Mouse (Mus musculus) cerebellum, adult 18-20 months (tissue): ENCODE measurements around the gene Ccdc162.

Experiments used
- DNase-seq, 2 experiments: peaks; one replicate each; pipeline ENCODE4 v3.0.0; 2021

Ccdc162 gene

DNA sequence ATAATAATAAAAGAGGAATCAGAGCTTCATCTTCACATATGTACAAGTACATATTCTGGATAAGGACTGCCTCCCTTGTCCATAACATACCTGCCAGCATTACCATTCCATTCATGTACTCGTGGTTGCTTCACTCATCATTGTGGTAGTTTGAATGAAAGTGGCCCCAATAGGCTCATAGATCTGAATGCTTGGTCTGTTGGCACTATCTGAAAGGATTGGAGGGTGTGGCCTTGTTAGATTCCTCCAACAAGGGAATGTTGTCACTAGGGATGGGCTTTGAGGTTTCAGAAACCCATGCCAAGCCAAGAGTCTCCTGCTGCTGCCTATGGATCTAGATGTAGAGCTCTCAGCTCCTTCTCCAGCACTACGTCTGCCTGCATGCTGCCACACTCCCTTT is 180.4 kb downstream of the Ccdc162 start:
- DNase-seq, result no peak

DNA sequence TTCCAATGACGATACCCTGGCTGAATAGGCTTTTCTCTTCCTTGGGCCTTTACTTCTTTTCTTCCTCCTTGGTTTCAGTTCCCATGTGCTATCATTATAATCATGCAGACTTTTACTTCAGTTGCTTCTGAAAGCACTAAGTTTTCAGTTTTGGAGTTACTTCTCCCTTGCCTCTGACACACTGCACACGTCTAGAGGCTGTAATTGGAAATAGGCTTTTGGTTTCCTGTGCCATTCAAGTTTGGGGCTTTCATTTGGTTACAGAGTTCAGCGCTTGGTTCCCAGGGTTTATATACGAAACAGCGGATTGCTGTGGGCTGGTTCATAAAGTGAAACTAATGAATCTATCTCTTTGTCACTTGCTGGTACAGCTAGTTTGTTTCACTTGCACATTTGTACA is 186.5 kb downstream of the Ccdc162 start:
- DNase-seq, result no peak

DNA sequence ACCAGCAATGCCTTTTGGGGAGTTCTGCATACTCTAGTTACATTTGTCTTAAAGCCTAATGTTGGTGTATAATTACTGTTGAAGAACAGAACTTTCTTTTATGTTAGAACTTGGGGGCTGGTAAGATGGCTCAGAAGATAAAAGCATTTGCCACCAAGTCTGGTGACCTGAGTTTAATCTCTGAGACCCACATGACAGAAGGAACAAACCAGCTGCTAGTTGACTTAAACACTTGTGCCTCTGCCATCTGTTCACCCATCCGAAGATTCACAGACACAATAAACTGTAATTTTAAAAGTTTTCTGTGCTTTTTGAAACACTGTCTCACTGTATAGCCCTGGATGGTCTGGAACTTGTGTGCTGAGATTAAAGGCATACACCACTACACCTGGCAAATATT is 190.7 kb downstream of the Ccdc162 start:
- no peak for DNase-seq

DNA sequence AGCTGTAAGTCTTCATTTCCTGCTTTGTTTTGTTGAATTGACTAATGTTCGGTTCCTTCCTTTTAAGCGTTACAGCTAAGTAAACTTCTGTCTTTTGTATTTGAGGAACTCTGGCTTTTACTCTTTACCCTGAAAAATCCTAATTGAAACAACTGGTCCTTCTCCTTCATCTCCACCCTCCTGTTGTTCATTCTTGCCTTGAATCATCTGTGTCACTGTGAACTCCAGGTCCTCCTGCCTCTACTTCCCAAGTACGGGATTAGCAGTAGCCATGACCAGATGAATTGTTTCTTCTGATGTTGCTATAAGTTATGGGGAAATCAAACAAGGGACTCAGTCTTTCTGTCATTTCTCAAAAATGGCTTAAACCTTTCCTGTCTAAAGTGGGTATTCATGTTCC is 193.0 kb downstream of the Ccdc162 start:
- DNase-seq, result no peak

DNA sequence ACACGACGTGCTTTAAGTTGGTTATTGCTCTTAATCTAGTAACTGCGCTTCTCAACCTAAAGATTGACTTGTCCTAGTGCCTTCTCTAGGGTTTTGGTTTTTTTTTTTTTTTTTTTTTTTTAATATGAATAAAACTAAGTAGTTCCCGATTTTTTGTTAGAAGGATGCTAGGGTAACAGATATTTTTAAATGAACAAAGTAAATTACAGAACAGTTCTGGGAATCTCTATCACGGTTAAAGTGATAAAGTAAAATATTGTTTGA is 196.1 kb downstream of the Ccdc162 start:
- no peak for DNase-seq

DNA sequence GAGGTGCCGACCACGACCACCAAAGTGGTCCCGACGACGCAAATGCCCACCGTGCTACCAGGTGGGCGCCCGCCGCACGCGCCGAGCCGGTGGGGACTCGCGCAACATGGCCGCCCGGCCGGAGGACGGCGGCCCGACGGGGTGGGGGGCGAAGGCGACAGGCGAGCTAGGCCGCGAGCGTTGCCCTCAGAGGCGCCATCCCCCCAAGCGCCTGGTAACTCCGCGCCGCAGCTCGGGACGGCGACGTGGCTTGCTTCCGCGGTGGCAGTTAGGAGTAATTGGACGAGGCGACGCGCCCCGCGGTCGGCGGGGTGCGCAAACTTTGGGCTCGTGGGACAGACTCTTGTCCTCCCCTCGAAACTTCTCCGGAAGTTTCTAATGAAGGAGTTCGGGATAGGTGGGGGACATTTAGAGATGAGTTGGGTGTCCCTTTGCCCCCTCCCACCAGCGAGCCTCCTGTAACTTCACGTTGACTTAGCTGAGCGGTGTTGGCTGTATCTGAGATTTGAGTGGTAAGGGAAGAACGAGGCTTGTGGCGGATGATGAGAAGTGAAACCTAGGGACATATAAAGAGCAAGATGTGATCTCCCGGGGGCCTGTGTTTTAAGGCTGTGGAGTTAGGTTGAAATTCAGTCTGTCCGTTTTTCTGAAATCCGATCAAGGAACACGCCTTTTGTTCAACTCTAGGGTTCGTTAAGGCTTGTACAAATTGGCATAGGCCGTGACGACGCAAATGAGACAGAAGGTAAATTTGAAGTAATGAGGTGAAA is 196.6 kb downstream of the Ccdc162 start:
- peak in 1 of 2 experiments; percentile 51 for DNase-seq

DNA sequence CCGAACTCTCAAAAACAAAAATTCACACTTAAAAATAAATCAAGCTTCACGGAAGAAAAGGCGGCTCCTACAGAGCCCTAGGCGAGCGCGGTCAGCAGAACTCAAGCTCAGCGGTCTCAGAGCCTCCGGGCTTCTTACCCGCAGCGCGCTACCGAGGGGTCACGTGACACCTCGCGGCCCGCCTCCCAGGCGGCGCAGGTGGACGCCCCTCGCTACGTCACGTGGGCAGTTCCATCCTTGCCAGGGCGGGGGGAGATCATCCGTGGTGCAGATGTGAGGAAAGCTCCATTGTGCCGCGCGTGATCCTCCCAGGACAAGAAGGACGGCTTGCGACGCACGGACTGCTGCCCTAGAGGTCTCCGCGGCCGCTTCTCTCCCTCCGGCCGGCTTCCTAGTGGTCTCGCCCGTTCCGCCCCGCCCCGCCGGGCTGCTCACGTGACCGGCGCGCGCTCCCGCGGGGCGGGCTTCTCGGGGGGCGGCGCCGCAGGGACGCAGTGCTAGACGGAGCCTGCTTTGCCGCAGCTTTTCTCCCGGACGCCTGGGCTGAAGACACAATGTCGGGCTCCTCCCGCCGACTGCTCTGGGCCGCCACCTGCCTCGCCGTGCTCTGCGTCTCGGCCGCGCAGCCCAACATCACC is 197.3 kb downstream of the Ccdc162 start, which contains the start of gene Cd164:
Gene Cd164 (plus strand): TSS at position 434 of the 638 bp plus-strand sequence.
- DNase-seq, result peak; percentile 87 to 94

DNA sequence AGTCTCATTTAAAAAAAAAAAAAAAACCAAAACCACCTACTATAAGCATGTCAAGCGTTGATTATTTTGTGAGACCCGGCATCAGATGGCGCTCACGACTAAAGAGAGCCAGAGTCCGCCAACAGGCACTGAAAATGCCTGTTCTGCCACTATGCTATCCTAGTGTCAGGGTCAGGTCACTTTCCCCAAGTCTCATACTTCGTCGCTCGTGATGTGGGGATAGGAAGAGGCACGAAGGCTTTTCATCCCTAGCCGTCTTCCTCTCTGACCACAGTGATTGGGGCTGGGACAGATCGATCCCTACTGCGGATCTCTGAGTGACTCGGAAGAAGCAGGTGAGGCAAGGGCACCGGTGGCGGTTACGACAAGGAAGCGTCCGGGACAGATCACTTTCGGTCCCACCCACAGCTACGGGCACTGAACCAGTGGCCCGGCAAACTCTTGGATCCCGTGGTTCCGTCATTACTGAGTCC is 197.9 kb downstream of the Ccdc162 start:
- DNase-seq, result peak in 1 of 2 experiments; percentile 84

DNA sequence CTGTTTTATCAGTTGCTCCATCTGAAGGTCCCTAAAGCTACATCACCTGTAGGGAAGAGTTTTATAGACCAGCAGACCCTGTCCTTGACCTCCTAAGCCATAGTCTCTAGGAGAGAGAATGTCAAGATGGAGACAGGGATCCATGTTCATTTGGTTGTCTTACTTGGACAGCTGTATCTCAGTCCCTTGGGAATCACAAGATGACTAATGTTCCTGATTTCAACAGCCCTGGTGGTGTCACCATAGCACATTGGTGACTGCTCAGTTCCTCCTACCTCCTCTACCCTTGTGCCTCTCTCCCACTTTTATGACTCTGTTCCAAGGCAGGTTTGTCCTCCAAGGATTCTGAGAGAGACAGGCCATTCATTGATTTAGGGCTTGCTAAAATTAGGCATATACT is 201.5 kb downstream of the Ccdc162 start:
- DNase-seq, result no peak

DNA sequence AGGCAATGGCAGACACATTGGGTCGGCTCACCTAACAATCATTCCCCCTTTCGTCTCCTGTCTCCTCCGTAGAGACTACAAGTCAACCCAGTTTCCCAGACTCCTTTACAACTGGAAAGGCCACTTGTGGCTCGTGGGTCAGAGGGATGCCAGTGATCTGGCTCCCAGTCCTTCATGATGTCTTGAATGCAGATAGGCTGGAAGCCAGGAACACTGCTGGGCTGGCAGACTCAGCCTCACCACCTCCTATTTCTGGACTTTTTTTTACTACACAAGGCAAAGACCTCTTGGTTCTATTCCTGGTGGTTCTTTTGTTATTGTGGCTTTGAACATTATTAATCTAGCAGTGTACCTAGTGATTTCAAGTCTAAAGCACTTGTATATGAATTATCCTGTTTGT is 202.1 kb downstream of the Ccdc162 start:
- no peak for DNase-seq

DNA sequence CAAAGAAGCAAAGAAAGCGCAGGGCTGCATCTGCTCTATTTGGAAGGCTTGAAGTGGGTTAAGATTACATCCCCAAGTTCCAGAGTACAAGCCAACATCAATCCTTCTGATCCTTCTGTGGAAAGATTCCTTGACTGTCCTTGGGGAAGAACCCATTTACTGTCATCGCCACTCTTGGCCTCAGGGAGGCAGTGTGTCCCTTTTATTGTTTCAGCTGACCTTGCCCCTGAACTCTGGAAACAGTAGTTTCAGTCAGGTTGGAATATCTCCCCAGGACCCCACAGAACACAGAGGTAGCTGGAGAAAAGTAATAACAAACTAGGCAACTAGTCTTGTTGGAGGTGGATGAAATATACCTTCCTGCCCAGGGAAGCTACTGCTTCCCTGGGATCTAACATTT is 207.3 kb downstream of the Ccdc162 start:
- DNase-seq, result no peak

DNA sequence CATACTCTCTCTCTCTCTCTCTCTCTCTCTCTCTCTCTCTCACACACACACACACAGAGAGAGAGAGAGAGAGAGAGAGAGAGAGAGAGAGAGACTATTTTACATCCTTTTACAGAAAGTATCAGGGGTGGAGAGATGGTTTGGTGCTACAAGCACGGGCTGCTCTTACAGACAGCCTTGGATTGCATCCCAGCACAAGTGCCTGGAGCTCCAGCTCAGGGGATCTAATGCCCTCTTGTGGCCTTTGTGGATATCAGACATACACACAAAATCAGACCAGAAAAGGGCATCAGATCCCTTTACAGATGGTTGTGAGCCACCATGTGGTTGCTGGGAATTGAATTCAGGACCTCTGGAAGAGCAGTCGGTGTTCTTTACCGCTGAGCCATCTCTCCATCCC is 211.0 kb downstream of the Ccdc162 start:
- peak; percentile 74 to 86 for DNase-seq

DNA sequence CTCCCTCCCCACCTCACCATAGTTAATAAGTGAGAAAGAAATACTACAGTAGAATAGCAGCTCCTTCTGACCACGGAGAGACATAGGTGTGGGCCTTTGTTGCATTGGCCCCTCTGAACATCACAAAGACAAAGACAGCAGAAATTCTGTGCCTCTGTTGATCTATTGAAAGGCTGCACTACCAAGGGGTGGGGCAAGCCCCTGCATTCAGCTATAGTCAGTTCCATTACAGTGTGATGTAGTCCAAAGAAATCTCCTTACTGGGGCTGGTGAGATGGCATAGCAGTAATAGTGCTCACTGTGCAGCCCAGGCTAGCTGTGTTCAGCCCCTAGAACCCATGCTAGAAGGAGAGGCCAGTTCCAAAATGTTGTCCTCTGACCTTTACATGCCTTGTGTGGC is 211.4 kb downstream of the Ccdc162 start:
- no peak for DNase-seq

DNA sequence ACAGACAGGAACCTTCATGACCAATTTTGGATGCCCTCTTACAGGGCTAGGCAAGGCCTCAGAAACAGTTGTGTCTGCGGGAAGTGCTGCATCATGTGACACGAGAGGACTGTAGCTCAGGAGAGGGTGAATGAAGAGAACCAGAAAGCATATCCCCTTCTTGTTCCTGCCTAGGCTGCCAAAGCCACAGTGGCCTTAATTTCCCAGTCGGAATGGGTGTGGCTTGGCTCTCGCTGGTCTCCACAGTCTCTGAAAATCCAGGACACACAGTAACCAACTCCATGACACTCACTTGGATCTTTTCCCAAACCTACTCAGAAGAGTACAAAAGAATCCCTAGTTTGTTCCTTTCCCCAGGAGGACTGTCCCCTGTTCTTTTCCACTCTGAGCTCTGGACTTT is 215.5 kb downstream of the Ccdc162 start:
- DNase-seq, result no peak

DNA sequence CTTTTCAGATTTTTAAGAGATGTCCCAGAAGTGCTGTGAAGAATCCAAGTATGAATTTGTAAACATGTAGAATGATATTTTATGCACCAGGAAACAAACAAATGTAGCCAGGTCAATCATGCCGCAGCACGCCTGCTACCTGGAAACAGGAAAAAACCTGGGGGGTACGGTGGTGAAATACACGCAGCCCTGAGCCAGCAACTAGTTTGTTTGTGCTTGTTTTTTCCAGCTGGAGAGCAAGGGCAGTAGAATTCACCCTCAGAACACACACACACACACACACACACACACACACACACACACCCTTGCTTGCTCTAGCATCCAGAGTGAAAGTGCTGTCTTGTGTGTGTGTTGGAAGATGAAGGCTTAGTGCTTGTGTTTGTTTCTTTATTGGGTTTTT is 225.3 kb downstream of the Ccdc162 start:
- DNase-seq, result no peak

DNA sequence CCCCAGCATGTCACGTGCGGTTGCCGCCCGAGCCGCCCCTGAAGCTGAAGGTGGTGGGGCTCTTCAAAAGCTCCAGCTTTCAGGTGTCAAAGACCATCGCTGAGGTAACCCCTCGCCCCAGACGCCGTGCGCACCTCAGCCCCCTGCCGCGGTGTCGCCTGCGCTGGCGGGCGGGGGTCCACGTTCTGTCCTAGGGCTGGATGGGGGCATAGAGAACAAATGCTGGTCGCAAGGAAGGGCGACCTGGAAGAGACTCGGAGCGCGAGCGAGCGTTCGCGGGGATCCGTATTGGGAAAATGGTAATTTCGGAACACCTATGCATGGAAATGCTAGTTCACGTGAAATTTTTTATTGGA is 225.9 kb downstream of the Ccdc162 start:
- no peak for DNase-seq

DNA sequence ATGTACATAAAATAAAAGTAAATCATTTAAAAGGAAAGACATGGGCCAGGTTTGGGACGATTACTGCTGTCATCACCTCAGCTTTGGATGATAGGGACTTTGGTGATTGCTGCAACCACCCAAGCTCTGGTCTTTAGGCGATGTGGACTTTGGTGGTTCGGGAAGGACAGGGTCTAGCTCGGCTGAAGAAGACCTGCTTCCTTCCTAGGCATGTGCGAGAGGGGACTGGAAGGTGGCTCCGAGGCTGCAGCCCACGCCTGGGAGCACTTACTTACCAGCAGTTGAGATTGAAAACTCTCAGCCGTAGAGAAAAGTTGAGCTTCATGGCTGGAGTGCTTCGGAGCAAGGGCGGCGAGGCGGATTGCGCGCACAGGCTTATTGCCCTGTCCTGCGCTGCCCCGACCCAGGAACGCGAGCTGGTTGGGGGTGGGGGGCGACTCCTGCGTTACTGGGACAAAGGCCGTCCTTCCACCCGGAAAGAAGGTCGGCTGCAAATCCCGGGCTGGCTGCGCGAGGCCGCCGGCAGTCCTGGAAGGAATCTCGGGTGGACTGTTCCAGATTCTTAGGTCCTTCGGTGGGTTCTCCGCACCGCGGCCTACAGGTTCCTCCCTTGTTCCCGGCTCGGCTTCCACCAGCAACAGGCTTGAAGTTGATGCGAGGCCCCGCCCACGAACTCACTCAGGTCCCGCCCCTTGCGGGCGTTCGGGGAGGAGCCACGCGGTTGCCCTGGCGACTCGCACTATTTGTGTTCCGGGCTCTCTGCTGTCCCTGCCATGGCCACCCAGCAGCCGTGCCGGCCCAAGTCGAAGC is 226.5 kb downstream of the Ccdc162 start, which contains the start of the genes Smpd2 and Ppil6:
Gene Smpd2 (minus strand): TSS at position 662 of the 810 bp plus-strand sequence.
Gene Ppil6 (plus strand): TSS at position 732 of the 810 bp plus-strand sequence.
- DNase-seq, result peak; percentile 91 to 92

DNA sequence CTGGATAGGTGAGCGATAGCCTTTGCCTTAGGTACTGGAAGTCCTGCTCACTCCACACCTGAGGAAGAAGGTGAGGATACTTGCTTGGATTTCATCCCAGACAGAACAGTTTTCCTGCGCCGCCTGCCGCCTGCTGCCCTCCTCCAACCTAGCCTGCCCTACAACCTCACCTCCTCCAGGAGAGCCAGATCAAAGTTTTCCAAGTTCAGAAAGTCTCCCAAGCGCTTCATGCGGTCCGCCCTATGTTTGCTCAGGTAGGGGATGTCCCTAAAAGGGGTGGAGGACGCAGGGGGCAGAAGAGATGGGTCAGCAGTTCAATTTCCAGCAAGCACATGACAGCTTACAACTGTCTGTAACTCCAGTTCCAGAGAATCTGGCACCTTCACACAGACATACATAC is 227.1 kb downstream of the Ccdc162 start:
- no peak for DNase-seq

DNA sequence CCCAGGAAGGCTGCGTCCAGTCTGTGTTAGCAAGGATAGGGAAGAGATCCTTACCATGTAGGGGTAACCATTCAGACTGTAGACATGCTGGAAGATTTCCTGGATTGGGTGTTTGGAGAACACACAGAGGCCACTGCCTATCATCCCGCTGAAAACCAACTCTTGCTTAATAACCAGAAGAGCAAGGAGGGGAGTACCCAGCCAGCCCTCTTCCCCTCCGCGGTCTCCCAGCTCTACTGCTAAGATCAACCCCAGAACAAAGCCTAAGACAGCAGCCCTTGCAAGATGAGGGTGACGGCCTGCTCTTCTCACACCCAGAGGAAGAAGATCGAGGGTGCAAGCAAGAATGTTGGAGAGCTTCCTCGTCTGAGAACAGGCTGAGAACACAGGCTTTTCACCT is 227.6 kb downstream of the Ccdc162 start:
- no peak for DNase-seq
